Mouse (Mus musculus) kidney, postnatal 0 days (tissue): Measurements from ENCODE around the gene March11. TPM values are rescaled to one million over a fixed set of nuclear protein-coding genes. Genes with fewer than 3 reads are reported as not detected.

Experiments
- ATAC-seq: fragments of 200-750 bp; cut with Nextera tagmentation; replicated peaks from 2 replicates; pipeline ENCODE4 v1.8.0; 2017; ENCODE audit warnings: low read depth, moderate number of reproducible peaks, moderate TSS enrichment, moderate library complexity; ENCODE audit not compliant: low FRiP score
- DNase-seq: peaks from one replicate; pipeline ENCODE4 v3.0.0-alpha.2; 2016; ENCODE audit warnings: low spot score
- H3K27ac ChIP-seq: fragments of 300-500 bp; sonication (generic); 2 replicates; pipeline ENCODE4 v1.5.1; 2014; ENCODE audit warnings: mild to moderate bottlenecking
- H3K27me3 ChIP-seq: fragments of 300-500 bp; sonication (generic); 2 replicates; pipeline ENCODE4 v1.6.1; 2014; ENCODE audit warnings: low read length, mixed read lengths; ENCODE audit not compliant: insufficient read depth
- H3K36me3 ChIP-seq: fragments of 300-500 bp; sonication (generic); 2 replicates; pipeline ENCODE4 v1.6.1; 2014; ENCODE audit warnings: low read length, mixed read lengths; ENCODE audit not compliant: insufficient read depth
- H3K4me1 ChIP-seq: fragments of 300-500 bp; sonication (generic); replicated peaks from 2 replicates; pipeline ENCODE4 v1.6.1; 2014; ENCODE audit warnings: antibody characterized with exemption, low read length, mixed read lengths; ENCODE audit not compliant: insufficient read depth
- H3K4me2 ChIP-seq: fragments of 300-500 bp; sonication (generic); 2 replicates; pipeline ENCODE4 v1.6.1; 2014; ENCODE audit warnings: mild to moderate bottlenecking, low read length, moderate library complexity, mixed read lengths
- H3K4me3 ChIP-seq: fragments of 300-500 bp; sonication (generic); replicated peaks from 2 replicates; pipeline ENCODE4 v1.5.1; 2014; ENCODE audit warnings: low read depth, low read length
- H3K9ac ChIP-seq: fragments of 300-500 bp; sonication (generic); 2 replicates; pipeline ENCODE4 v1.6.1; 2014; ENCODE audit warnings: low read depth, low read length
- H3K9me3 ChIP-seq: fragments of 300-500 bp; sonication (generic); replicated peaks from 2 replicates; pipeline ENCODE4 v1.6.1; 2016; ENCODE audit warnings: low read length, inconsistent platforms, mixed read lengths
- CTCF ChIP-seq: IDR thresholded peaks from 2 replicates; pipeline ENCODE4 v1.5.1; 2016; ENCODE audit warnings: antibody characterized with exemption, low read depth, mild to moderate bottlenecking, moderate library complexity
- WGBS: fragments of 180-500 bp; shearing (Covaris S2); extraction: QIAGEN DNeasy Blood & Tissue Kit; methylation state at CpG from one replicate; pipeline ENCODE4 v1.1.7; 2014; 5-methylcytosine and 5-hydroxymethylcytosine counted together
- polyA plus RNA-seq: library from polyadenylated mRNA; unstranded; fragments of >200 nt; fragmentation: Nextera tagmentation; extraction: Ambion mirVana; gene quantifications from 2 replicates; pipeline ENCODE4 v1.2.1, GENCODE M21; 2015

Gene March11
- 0.37 TPM in 1 of 2 replicates, not detected in the other for polyA plus RNA-seq

GRCm38 (mm10) chr15:26308629-26309230 lies at the start of gene March11:
TSS of gene March11 (plus strand) at chr15:26309048.
- no peak for TF ChIP-seq CTCF
- no peak within 1 kb of the TSS for H3K9ac ChIP-seq
- peak within 1 kb of the TSS; percentile 86 for H3K4me2 ChIP-seq
- 1% methylated on average over 46 of the region's 56 CpGs for WGBS
- ATAC-seq = peak; percentile 75
- H3K36me3 ChIP-seq = no peaks in the 10 kb centered on the region
- DNase-seq = peak; percentile 14
- no peaks in the 10 kb centered on the region for H3K9me3 ChIP-seq
- H3K27ac ChIP-seq = no peak within 1 kb of the TSS
- H3K27me3 ChIP-seq = peaks cover 12% of the 10 kb centered on the region; the same call in 1 of the 2 replicates
- peak within 1 kb of the TSS; percentile 47 for H3K4me3 ChIP-seq
- 0 out of 2 replicates have a peak, but pooled peaks cover 3% of the 10 kb centered on the region for H3K4me1 ChIP-seq

GRCm38 (mm10) chr15:26262336-26262735 lies 46.5 kb upstream of the March11 start:
- Histone ChIP-seq H3K27ac (no peak overlapping the region), H3K9ac (no peak overlapping the region), H3K4me3 (no peak overlapping the region), H3K27me3 (no peaks in the 10 kb centered on the region), H3K9me3 (no peaks in the 10 kb centered on the region), H3K36me3 (no peaks in the 10 kb centered on the region), H3K4me1 (no peaks in the 10 kb centered on the region), H3K4me2 (no peak overlapping the region)
- WGBS = 54% methylated on average over 1 of the region's 1 CpGs
- ATAC-seq = no peak
- DNase-seq = no peak
- TF ChIP-seq CTCF = no peak

GRCm38 (mm10) chr15:26269596-26269995 lies 39.3 kb upstream of the March11 start:
- no peak for DNase-seq
- 77% methylated on average over 4 of the region's 4 CpGs for whole genome bisulfite sequencing
- Histone ChIP-seq H3K36me3 (no peaks in the 10 kb centered on the region), H3K4me2 (no peak overlapping the region), H3K9ac (no peak overlapping the region), H3K27me3 (no peaks in the 10 kb centered on the region), H3K9me3 (no peaks in the 10 kb centered on the region), H3K27ac (no peak overlapping the region), H3K4me1 (no peaks in the 10 kb centered on the region), H3K4me3 (no peak overlapping the region)
- no peak for TF ChIP-seq CTCF
- ATAC-seq = no peak

- no peak for ATAC-seq
- Histone ChIP-seq H3K27ac (no peak overlapping the region), H3K27me3 (no peaks in the 10 kb centered on the region), H3K4me2 (no peak overlapping the region), H3K9me3 (no peaks in the 10 kb centered on the region), H3K9ac (no peak overlapping the region), H3K4me1 (no peaks in the 10 kb centered on the region), H3K36me3 (no peaks in the 10 kb centered on the region), H3K4me3 (no peak overlapping the region)
- DNase-seq = no peak
- TF ChIP-seq CTCF = no peak
- WGBS = 73% methylated on average over 2 of the region's 2 CpGs
Measured at GRCm38 (mm10) chr15:26276035-26276511, 32.8 kb upstream of the March11 start.

GRCm38 (mm10) chr15:26276608-26277007 lies 32.2 kb upstream of the March11 start:
- Histone ChIP-seq H3K27ac (no peak overlapping the region), H3K4me2 (no peak overlapping the region), H3K27me3 (no peaks in the 10 kb centered on the region), H3K9ac (no peak overlapping the region), H3K36me3 (no peaks in the 10 kb centered on the region), H3K9me3 (no peaks in the 10 kb centered on the region), H3K4me1 (no peaks in the 10 kb centered on the region), H3K4me3 (no peak overlapping the region)
- WGBS = 76% methylated on average over 5 of the region's 5 CpGs
- TF ChIP-seq CTCF = no peak
- ATAC-seq = no peak
- DNase-seq = no peak

GRCm38 (mm10) chr15:26291871-26292270 lies 17.0 kb upstream of the March11 start:
- ATAC-seq (no peak), DNase-seq (no peak)
- Histone ChIP-seq H3K4me3 (no peak overlapping the region), H3K9me3 (no peaks in the 10 kb centered on the region), H3K27me3 (no peaks in the 10 kb centered on the region), H3K36me3 (no peaks in the 10 kb centered on the region), H3K9ac (no peak overlapping the region), H3K4me1 (no peaks in the 10 kb centered on the region), H3K4me2 (no peak overlapping the region), H3K27ac (no peak overlapping the region)
- no peak for TF ChIP-seq CTCF
- WGBS = 84% methylated on average over 4 of the region's 4 CpGs
